Mouse (Mus musculus) ovary, postnatal 36 days (tissue): ENCODE results near the gene Srbd1.
A peak's percentile ranks its signal among the peaks of the same experiment; 100 is the strongest.

Source experiments
- DNase-seq: peaks from one replicate; pipeline ENCODE4 v3.0.0; 2022; ENCODE audit warnings: low spot score, mixed read lengths

Gene Srbd1

GRCm38 (mm10) chr17:86144537-86145078 lies 367 bp downstream of the Srbd1 start:
- peak; percentile 24 for DNase-seq

- DNase-seq, result no peak
Measured at GRCm38 (mm10) chr17:86135835-86136234, 9.1 kb downstream of the Srbd1 start.

- no peak for DNase-seq
Measured at GRCm38 (mm10) chr17:86134461-86134860, 10.5 kb downstream of the Srbd1 start.

DNA sequence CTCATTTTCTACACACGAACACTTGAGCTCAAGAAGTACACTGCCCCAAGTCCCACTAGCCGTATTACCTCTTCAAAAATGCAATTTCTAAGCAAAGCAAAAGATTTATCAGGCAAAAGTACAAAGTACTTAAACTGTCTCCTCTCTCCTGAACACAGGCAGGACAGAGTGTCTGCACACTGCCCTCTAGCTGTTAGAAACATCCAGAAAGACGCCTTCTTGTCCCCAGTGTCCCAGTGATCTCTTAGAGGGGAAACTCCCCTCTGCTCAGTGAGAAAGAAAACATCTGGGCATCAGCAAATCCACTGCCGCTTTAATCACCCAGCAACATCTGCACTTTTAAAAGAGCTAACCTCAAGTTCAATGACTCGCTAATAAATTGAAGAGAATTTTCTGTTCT lies 12.4 kb downstream of the Srbd1 start:
- no peak for DNase-seq

DNA sequence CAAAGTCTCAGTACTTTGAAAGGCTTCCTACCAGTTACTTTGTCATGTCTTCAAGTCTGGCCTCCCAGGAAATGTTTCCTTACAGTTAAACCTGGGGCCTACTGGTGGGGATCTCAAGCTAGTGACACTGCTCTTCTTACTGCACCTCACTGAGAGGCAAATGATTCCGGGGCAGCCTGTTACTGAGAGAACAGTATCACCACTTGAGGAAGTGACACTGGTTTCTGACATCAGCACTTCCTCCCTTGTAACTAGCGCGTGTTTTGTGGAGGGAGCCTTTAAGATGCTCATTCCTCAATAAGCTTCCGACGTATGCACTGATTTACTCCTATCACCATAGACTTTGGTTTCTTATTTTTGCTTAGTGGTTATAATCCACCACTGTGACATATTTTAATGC lies 16.8 kb downstream of the Srbd1 start:
- no peak for DNase-seq

GRCm38 (mm10) chr17:86125908-86126307 lies 19.1 kb downstream of the Srbd1 start:
- no peak for DNase-seq

GRCm38 (mm10) chr17:86123146-86123545 lies 21.8 kb downstream of the Srbd1 start:
- no peak for DNase-seq

GRCm38 (mm10) chr17:86096875-86097274 lies 48.1 kb downstream of the Srbd1 start:
- DNase-seq, result no peak

GRCm38 (mm10) chr17:86093124-86093523 lies 51.9 kb downstream of the Srbd1 start:
- DNase-seq, result no peak

GRCm38 (mm10) chr17:86091631-86092030 lies 53.3 kb downstream of the Srbd1 start:
- DNase-seq, result no peak

- DNase-seq, result no peak
Measured at GRCm38 (mm10) chr17:86089893-86090588, 54.9 kb downstream of the Srbd1 start.

GRCm38 (mm10) chr17:86087922-86088321 lies 57.1 kb downstream of the Srbd1 start:
- DNase-seq, result no peak

GRCm38 (mm10) chr17:86086191-86086590 lies 58.8 kb downstream of the Srbd1 start:
- DNase-seq, result no peak

- no peak for DNase-seq
Measured at GRCm38 (mm10) chr17:86083207-86083606, 61.8 kb downstream of the Srbd1 start.

- DNase-seq, result no peak
Measured at GRCm38 (mm10) chr17:86078060-86078459, 66.9 kb downstream of the Srbd1 start.

- DNase-seq, result no peak
Measured at GRCm38 (mm10) chr17:86067444-86067843, 77.5 kb downstream of the Srbd1 start.

- no peak for DNase-seq
Measured at GRCm38 (mm10) chr17:86065833-86066232, 79.1 kb downstream of the Srbd1 start.

- peak; percentile 42 for DNase-seq
Measured at GRCm38 (mm10) chr17:86063461-86063860, 81.5 kb downstream of the Srbd1 start.

GRCm38 (mm10) chr17:86060911-86061310 lies 84.1 kb downstream of the Srbd1 start:
- no peak for DNase-seq

- DNase-seq, result no peak
Measured at GRCm38 (mm10) chr17:86040221-86040984, 104.6 kb downstream of the Srbd1 start.

- no peak for DNase-seq
Measured at GRCm38 (mm10) chr17:86039741-86040140, 105.2 kb downstream of the Srbd1 start.

DNA sequence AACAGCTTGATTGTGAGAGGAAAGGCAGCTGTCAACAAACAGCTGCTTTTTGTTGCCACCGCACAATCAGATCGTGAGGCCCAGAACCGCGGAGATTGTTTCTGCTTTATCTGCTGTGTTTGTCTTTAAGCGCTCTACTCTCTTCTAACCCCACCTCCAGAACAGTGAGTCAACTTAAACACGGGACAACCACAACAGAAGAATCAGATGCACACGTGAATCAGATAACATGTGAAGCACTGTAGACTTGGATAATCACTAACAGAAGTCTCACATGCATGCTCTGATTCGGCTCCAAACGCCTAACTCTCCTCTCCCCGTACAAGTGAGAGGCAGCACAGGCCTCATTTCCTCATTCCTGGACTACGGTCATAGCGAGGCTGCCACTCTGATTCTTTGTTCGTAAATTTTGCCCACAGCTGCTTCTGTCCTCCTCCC lies 106.7 kb downstream of the Srbd1 start:
- peak; percentile 24 for DNase-seq

GRCm38 (mm10) chr17:86035576-86035975 lies 109.4 kb downstream of the Srbd1 start:
- DNase-seq, result no peak
